Mouse (Mus musculus) lung, postnatal 0 days (tissue): ENCODE data around the gene Pgghg. TPM values are rescaled to one million over a fixed set of nuclear protein-coding genes. Genes with fewer than 3 reads are reported as not detected.

ENCODE experiments used
- ATAC-seq: fragments of 200-750 bp; cut with Nextera tagmentation; 2 replicates; pipeline ENCODE4 v1.8.0; 2017; ENCODE audit warnings: moderate library complexity
- DNase-seq: peaks from one replicate; pipeline ENCODE4 v3.0.0-alpha.2; 2016; ENCODE audit warnings: low spot score
- H3K27ac ChIP-seq: fragments of 300-500 bp; sonication (generic); 2 replicates; pipeline ENCODE4 v1.5.1; 2014; ENCODE audit warnings: antibody characterized with exemption, mild to moderate bottlenecking, low read length, mixed read lengths
- H3K27me3 ChIP-seq: fragments of 300-500 bp; sonication (generic); replicated peaks from 2 replicates; pipeline ENCODE4 v1.6.1; 2014; ENCODE audit warnings: low read length, mixed read lengths; ENCODE audit not compliant: insufficient read depth
- H3K36me3 ChIP-seq: fragments of 300-500 bp; sonication (generic); 2 replicates; pipeline ENCODE4 v1.6.1; 2014; ENCODE audit warnings: low read length, mixed read lengths; ENCODE audit not compliant: insufficient read depth
- H3K4me1 ChIP-seq: fragments of 300-500 bp; sonication (generic); 2 replicates; pipeline ENCODE4 v1.6.1; 2014; ENCODE audit warnings: antibody characterized with exemption, low read depth, low read length, mixed read lengths; ENCODE audit not compliant: insufficient read depth
- H3K4me2 ChIP-seq: fragments of 300-500 bp; sonication (generic); replicated peaks from 2 replicates; pipeline ENCODE4 v1.6.1; 2014; ENCODE audit warnings: low read depth, mild to moderate bottlenecking, low read length, moderate library complexity, mixed read lengths
- H3K4me3 ChIP-seq: fragments of 300-500 bp; sonication (generic); 2 replicates; pipeline ENCODE4 v1.5.1; 2014; ENCODE audit warnings: low read depth, low read length
- H3K9ac ChIP-seq: fragments of 300-500 bp; sonication (generic); replicated peaks from 2 replicates; pipeline ENCODE4 v1.6.1; 2014; ENCODE audit warnings: low read depth, mild to moderate bottlenecking
- H3K9me3 ChIP-seq: fragments of 300-500 bp; sonication (generic); 2 replicates; pipeline ENCODE4 v1.6.1; 2016; ENCODE audit warnings: low read length, mixed read lengths
- CTCF ChIP-seq: IDR thresholded peaks from 2 replicates; pipeline ENCODE4 v1.5.1; 2016; ENCODE audit warnings: antibody characterized with exemption, mild to moderate bottlenecking
- EP300 ChIP-seq: IDR thresholded peaks from 2 replicates; pipeline ENCODE4 v1.6.1; 2016; ENCODE audit warnings: antibody characterized with exemption, mild to moderate bottlenecking, control low read depth
- WGBS: fragments of 180-500 bp; shearing (Covaris S2); extraction: QIAGEN DNeasy Blood & Tissue Kit; methylation state at CpG from one replicate; pipeline ENCODE4 v1.1.7; 2014; 5-methylcytosine and 5-hydroxymethylcytosine counted together
- polyA plus RNA-seq: library from polyadenylated mRNA; unstranded; fragments of >200 nt; fragmentation: Nextera tagmentation; extraction: Ambion mirVana; gene quantifications from 2 replicates; pipeline ENCODE4 v1.2.1, GENCODE M21; 2015

Gene Pgghg
- polyA plus RNA-seq, 1 experiment from 2014 or later: 12.7 TPM

DNA sequence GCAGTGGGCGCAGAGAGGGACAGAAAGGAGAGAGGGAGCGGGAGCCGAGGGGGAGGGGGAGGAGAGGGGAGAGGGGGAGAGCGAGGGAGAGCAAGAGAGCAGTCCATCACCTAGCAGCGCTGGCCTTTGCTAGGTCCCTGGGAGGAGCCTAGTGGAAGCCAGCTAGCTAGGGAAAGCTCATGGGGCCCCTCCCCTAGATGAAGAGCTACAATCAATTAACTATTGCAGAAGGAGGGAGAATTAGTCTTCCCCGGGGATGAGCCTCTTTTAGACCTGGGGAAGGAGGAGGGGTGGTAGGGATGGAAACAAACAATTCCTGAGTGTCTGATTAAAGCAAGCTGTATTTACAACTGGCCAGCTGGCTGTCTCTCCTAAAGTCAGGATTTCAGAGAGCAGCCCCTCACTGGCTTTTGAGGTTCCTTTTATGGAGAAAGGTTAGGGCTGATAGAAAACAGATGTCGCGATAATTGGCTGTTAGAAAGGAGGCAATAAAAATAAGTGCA, 1.5 kb upstream of the Pgghg start:
- ATAC-seq: peak; percentile 59
- 0 out of 2 replicates have a peak overlapping the region, but pooled peaks have one; percentile 22 for H3K4me2 ChIP-seq
- H3K9ac ChIP-seq: no peak overlapping the region
- TF ChIP-seq CTCF (no peak), EP300 (peak; percentile 39; the same call in 1 of the 2 replicates)
- H3K36me3 ChIP-seq: no peaks in the 10 kb centered on the region
- H3K27ac ChIP-seq: peak overlapping the region; percentile 34
- H3K9me3 ChIP-seq: no peaks in the 10 kb centered on the region
- no peak overlapping the region for H3K4me3 ChIP-seq
- no peaks in the 10 kb centered on the region; the same call in 1 of the 2 replicates for H3K27me3 ChIP-seq
- 14% methylated on average over 8 of the region's 8 CpGs for WGBS
- H3K4me1 ChIP-seq: peaks cover 13% of the 10 kb centered on the region; the same call in 1 of the 2 replicates
- DNase-seq: peak; percentile 93

DNA sequence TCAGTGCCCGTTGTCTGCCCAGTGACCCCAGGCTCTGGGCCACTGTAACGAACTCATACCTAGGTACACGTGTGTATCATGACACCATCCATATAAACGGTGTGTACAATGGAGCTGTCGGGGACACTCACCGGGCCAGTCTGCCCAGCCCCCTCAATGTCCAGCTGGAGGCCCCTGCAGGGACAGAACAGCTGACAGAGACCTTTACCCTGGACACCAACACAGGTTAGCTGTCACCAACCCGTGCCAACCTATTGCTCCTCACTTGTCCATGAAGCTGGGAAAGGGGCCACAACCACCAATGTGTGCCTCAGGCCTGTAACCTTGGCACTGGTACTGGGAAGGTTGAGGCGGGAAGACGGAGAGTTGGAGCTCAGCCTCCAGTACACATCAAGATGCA, 1.1 kb downstream of the Pgghg start:
- peaks cover 13% of the 10 kb centered on the region; the same call in 1 of the 2 replicates for H3K4me1 ChIP-seq
- DNase-seq (peak; percentile 41), ATAC-seq (no peak)
- peak overlapping the region; percentile 57 for H3K4me2 ChIP-seq
- peak overlapping the region; percentile 93 for H3K27ac ChIP-seq
- H3K9ac ChIP-seq: peak overlapping the region; percentile 43
- H3K4me3 ChIP-seq: peak overlapping the region; percentile 51; the same call in 1 of the 2 replicates
- no peaks in the 10 kb centered on the region for H3K9me3 ChIP-seq
- 35% methylated on average over 9 of the region's 9 CpGs for WGBS
- no peaks in the 10 kb centered on the region for H3K27me3 ChIP-seq
- peaks cover 13% of the 10 kb centered on the region; the same call in 1 of the 2 replicates for H3K36me3 ChIP-seq
- TF ChIP-seq EP300 (no peak), CTCF (no peak)

DNA sequence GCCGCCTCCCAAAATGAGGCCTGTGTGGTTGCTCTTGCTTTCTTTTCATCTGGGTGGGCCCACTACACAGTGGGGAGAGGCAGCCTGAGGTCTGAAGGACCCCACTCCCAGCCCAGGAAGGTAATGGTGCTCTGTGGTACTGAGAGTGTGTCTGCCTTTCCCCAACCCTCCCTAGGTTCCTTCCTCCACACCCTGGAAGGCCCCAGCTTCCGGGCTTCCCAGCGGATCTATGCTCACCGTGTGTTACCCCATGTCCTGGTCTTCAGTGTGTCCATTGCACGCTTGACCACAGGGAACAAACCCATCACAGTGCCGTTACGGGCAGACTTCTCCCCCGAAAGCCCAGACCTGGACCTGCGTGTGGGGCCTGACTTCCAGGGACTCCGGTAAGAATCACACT, 1.6 kb downstream of the Pgghg start:
- ATAC-seq (no peak), DNase-seq (no peak)
- Histone ChIP-seq H3K4me2 (peak overlapping the region; percentile 57; the same call in 1 of the 2 replicates), H3K27ac (peak overlapping the region; percentile 93), H3K4me1 (peaks cover 13% of the 10 kb centered on the region; the same call in 1 of the 2 replicates), H3K36me3 (peaks cover 13% of the 10 kb centered on the region; the same call in 1 of the 2 replicates), H3K27me3 (no peaks in the 10 kb centered on the region), H3K9ac (no peak overlapping the region; the same call in 1 of the 2 replicates), H3K9me3 (no peaks in the 10 kb centered on the region), H3K4me3 (no peak overlapping the region)
- TF ChIP-seq CTCF (no peak), EP300 (no peak)
- WGBS: 81% methylated on average over 10 of the region's 10 CpGs

DNA sequence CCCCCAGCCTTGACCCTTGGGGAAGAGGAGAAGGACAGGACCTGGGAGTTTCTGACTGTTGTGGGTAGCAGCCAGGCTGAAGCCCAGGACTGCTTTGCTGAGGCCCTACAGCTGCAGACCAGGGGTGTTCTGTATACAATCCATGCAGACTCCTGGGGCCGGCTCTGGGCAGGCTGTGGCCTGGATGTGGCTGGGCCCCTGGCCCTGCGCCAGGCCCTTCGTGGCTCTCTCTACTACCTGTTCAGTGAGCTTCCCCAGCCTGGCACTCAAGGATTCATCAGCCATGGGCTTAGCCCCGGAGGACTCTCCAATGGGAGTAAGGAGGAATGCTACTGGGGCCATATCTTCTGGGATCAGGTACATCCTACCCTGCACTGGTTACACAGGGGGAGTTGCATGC, 2.2 kb downstream of the Pgghg start:
- TF ChIP-seq EP300 (no peak), CTCF (no peak)
- Histone ChIP-seq H3K36me3 (peaks cover 18% of the 10 kb centered on the region; the same call in 1 of the 2 replicates), H3K9ac (no peak overlapping the region), H3K4me2 (no peak overlapping the region), H3K4me3 (no peak overlapping the region), H3K27ac (peak overlapping the region; percentile 93; the same call in 1 of the 2 replicates), H3K27me3 (no peaks in the 10 kb centered on the region), H3K4me1 (peaks cover 13% of the 10 kb centered on the region; the same call in 1 of the 2 replicates), H3K9me3 (no peaks in the 10 kb centered on the region)
- WGBS: 56% methylated on average over 4 of the region's 4 CpGs
- ATAC-seq (no peak), DNase-seq (peak; percentile 11)

DNA sequence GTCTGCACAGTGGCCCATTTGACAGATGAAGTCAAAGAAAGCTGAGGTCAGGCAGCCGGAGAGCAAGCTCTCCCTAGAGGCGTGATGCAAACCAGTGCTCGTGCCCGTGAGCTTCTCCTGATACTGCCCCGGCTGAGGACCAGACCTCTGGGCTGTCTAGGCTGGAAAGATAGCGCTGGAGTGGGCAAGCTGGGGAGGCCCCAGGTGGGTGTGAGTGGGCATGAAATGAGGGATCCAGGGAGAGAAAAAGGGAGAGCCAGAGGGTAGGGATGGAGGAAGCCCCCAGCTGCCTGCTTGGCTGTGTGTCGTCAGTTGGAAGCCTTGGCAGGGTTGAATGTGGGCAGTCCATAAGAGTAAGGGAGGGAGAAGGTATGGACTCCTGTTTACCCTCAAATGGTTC, 3.0 kb downstream of the Pgghg start:
- Histone ChIP-seq H3K9me3 (no peaks in the 10 kb centered on the region), H3K4me1 (peaks cover 13% of the 10 kb centered on the region; the same call in 1 of the 2 replicates), H3K4me2 (no peak overlapping the region), H3K27me3 (no peaks in the 10 kb centered on the region), H3K4me3 (no peak overlapping the region), H3K36me3 (peaks cover 20% of the 10 kb centered on the region; the same call in 1 of the 2 replicates), H3K27ac (no peak overlapping the region), H3K9ac (no peak overlapping the region)
- ATAC-seq (no peak), DNase-seq (no peak)
- WGBS: 90% methylated on average over 7 of the region's 7 CpGs
- TF ChIP-seq CTCF: no peak
- no peak for TF ChIP-seq EP300

DNA sequence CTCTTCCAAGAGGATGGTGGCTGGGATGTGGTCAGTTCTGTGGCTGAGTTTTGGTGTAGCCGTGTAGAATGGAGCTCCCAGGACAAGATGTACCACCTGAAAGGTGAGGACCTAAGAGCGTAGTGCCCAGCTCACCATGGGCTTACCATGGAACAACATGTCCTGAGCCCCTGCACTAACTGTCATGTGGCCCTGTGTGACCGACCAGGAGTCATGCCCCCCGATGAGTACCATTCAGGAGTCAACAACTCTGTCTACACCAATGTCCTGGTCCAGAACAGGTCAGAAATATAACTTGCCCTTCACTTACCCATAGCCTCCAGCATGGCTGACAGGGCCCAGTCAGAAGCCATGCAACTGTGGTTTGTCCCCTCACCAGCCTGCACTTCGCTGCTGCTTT, 4.1 kb downstream of the Pgghg start:
- TF ChIP-seq CTCF (no peak), EP300 (no peak)
- 93% methylated on average over 5 of the region's 5 CpGs for WGBS
- ATAC-seq: no peak

More for the DNA sequence above, 4.1 kb downstream of the Pgghg start:
- Histone ChIP-seq H3K36me3 (peaks cover 26% of the 10 kb centered on the region; the same call in 1 of the 2 replicates), H3K4me3 (no peak overlapping the region), H3K27me3 (no peaks in the 10 kb centered on the region), H3K9ac (no peak overlapping the region), H3K9me3 (no peaks in the 10 kb centered on the region), H3K27ac (no peak overlapping the region), H3K4me1 (peaks cover 13% of the 10 kb centered on the region; the same call in 1 of the 2 replicates), H3K4me2 (no peak overlapping the region)
- no peak for DNase-seq
